Mouse (Mus musculus) stomach, postnatal 0 days (tissue): ENCODE measurements around the gene Camkk2. TPM values are rescaled to one million over a fixed set of nuclear protein-coding genes. Genes with fewer than 3 reads are reported as not detected.
A peak's percentile ranks its signal among the peaks of the same experiment; 100 is the strongest.

Experiments used
- ATAC-seq: fragments of 200-750 bp; cut with Nextera tagmentation; 2 replicates; pipeline ENCODE4 v1.8.0; 2017; ENCODE audit not compliant: low FRiP score, low TSS enrichment
- DNase-seq: peaks from one replicate; pipeline ENCODE4 v3.0.0-alpha.2; 2016; ENCODE audit warnings: low spot score
- H3K27ac ChIP-seq: fragments of 300-500 bp; sonication (generic); replicated peaks from 2 replicates; pipeline ENCODE4 v1.5.1; 2014; ENCODE audit warnings: mild to moderate bottlenecking, control low read depth
- H3K27me3 ChIP-seq: fragments of 300-500 bp; sonication (generic); 2 replicates; pipeline ENCODE4 v1.6.1; 2014; ENCODE audit warnings: low read length; ENCODE audit not compliant: control insufficient read depth, insufficient read depth
- H3K36me3 ChIP-seq: fragments of 300-500 bp; sonication (generic); 2 replicates; pipeline ENCODE4 v1.6.1; 2014; ENCODE audit warnings: low read length, mixed read lengths; ENCODE audit not compliant: control insufficient read depth, insufficient read depth
- H3K4me1 ChIP-seq: fragments of 300-500 bp; sonication (generic); replicated peaks from 2 replicates; pipeline ENCODE4 v1.6.1; 2014; ENCODE audit warnings: antibody characterized with exemption; ENCODE audit not compliant: control insufficient read depth, insufficient read depth
- H3K4me2 ChIP-seq: fragments of 300-500 bp; sonication (generic); replicated peaks from 2 replicates; pipeline ENCODE4 v1.6.1; 2014; ENCODE audit warnings: low read depth, mild to moderate bottlenecking, control low read depth, moderate library complexity
- H3K4me3 ChIP-seq: fragments of 300-500 bp; sonication (generic); 2 replicates; pipeline ENCODE4 v1.5.1; 2014; ENCODE audit warnings: low read depth, low read length, control low read depth
- H3K9ac ChIP-seq: fragments of 300-500 bp; sonication (generic); 2 replicates; pipeline ENCODE4 v1.6.1; 2014; ENCODE audit warnings: mild to moderate bottlenecking, low read length, control low read depth, mixed read lengths
- H3K9me3 ChIP-seq: fragments of 300-500 bp; sonication (generic); 2 replicates; pipeline ENCODE4 v1.6.1; 2016; ENCODE audit warnings: low read length; ENCODE audit not compliant: control insufficient read depth
- CTCF ChIP-seq: IDR thresholded peaks from 2 replicates; pipeline ENCODE4 v1.5.1; 2016; ENCODE audit warnings: antibody characterized with exemption, low read depth, mild to moderate bottlenecking, moderate library complexity
- EP300 ChIP-seq: optimal IDR thresholded peaks from 2 replicates; pipeline ENCODE3; 2016; ENCODE audit warnings: antibody characterized with exemption
- WGBS: fragments of 180-500 bp; shearing (Covaris S2); extraction: QIAGEN DNeasy Blood & Tissue Kit; methylation state at CpG from one replicate; pipeline ENCODE4 v1.1.7; 2014; 5-methylcytosine and 5-hydroxymethylcytosine counted together
- polyA plus RNA-seq: library from polyadenylated mRNA; unstranded; fragments of >200 nt; fragmentation: Nextera tagmentation; extraction: Ambion mirVana; gene quantifications from 2 replicates; pipeline ENCODE4 v1.2.1, GENCODE M21; 2015

The Camkk2 gene
- polyA plus RNA-seq, 1 experiment from 2014 or later, result 16.6 TPM

GRCm38 (mm10) chr5:122715723-122716122, 63.5 kb downstream of the Camkk2 start:
- Histone ChIP-seq H3K36me3 (no peaks in the 10 kb centered on the region), H3K27me3 (no peaks in the 10 kb centered on the region), H3K4me2 (no peak overlapping the region), H3K27ac (no peak overlapping the region), H3K9ac (no peak overlapping the region), H3K9me3 (no peaks in the 10 kb centered on the region), H3K4me1 (no peaks in the 10 kb centered on the region), H3K4me3 (no peak overlapping the region)
- ATAC-seq (no peak), DNase-seq (no peak)
- 85% methylated on average over 1 of the region's 1 CpGs for WGBS
- TF ChIP-seq EP300 (no peak), CTCF (no peak)

- no peak for ATAC-seq
- H3K27ac ChIP-seq, result no peak overlapping the region
- H3K9me3 ChIP-seq, result no peaks in the 10 kb centered on the region
- H3K9ac ChIP-seq, result no peak overlapping the region
- TF ChIP-seq CTCF (no peak), EP300 (no peak)
- DNase-seq, result no peak
- WGBS, result 83% methylated on average over 6 of the region's 6 CpGs
- H3K27me3 ChIP-seq, result no peaks in the 10 kb centered on the region
- no peak overlapping the region for H3K4me3 ChIP-seq
- no peak overlapping the region for H3K4me2 ChIP-seq
- no peaks in the 10 kb centered on the region for H3K36me3 ChIP-seq
- peaks cover 3% of the 10 kb centered on the region; the same call in 1 of the 2 replicates for H3K4me1 ChIP-seq
Observed at GRCm38 (mm10) chr5:122708819-122709218, 70.4 kb downstream of the Camkk2 start.

GRCm38 (mm10) chr5:122707276-122708181, 71.7 kb downstream of the Camkk2 start, which contains the start of gene P2rx4:
TSS of gene P2rx4 (plus strand) at chr5:122707544.
- peak; percentile 43; the same call in 1 of the 2 replicates for TF ChIP-seq CTCF
- no peak for TF ChIP-seq EP300
- DNase-seq, result peak; percentile 84
- Histone ChIP-seq H3K4me2 (peak within 1 kb of the TSS; percentile 91), H3K27me3 (no peaks in the 10 kb centered on the region), H3K4me1 (peaks cover 3% of the 10 kb centered on the region; the same call in 1 of the 2 replicates), H3K36me3 (no peaks in the 10 kb centered on the region), H3K4me3 (peak within 1 kb of the TSS; percentile 70), H3K9me3 (no peaks in the 10 kb centered on the region), H3K9ac (peak within 1 kb of the TSS; percentile 77), H3K27ac (peak within 1 kb of the TSS; percentile 89)
- under 1% methylated on average over 65 of the region's 66 CpGs for WGBS
- peak; percentile 88 for ATAC-seq

- Histone ChIP-seq H3K27ac (peak overlapping the region; percentile 89), H3K9ac (peak overlapping the region; percentile 77), H3K4me1 (peaks cover 3% of the 10 kb centered on the region; the same call in 1 of the 2 replicates), H3K4me2 (peak overlapping the region; percentile 91), H3K9me3 (no peaks in the 10 kb centered on the region), H3K27me3 (no peaks in the 10 kb centered on the region), H3K4me3 (peak overlapping the region; percentile 70), H3K36me3 (no peaks in the 10 kb centered on the region)
- WGBS, result 37% methylated on average over 5 of the region's 5 CpGs
- ATAC-seq, result peak; percentile 30
- DNase-seq, result no peak
- no peak for TF ChIP-seq EP300
- no peak for TF ChIP-seq CTCF
Observed at GRCm38 (mm10) chr5:122706917-122707275, 72.3 kb downstream of the Camkk2 start.

GRCm38 (mm10) chr5:122705174-122705573, 74.0 kb downstream of the Camkk2 start:
- 79% methylated on average over 3 of the region's 3 CpGs for WGBS
- ATAC-seq, result no peak
- Histone ChIP-seq H3K9me3 (no peaks in the 10 kb centered on the region), H3K9ac (no peak overlapping the region), H3K4me3 (no peak overlapping the region), H3K27me3 (no peaks in the 10 kb centered on the region), H3K27ac (no peak overlapping the region), H3K36me3 (no peaks in the 10 kb centered on the region), H3K4me1 (peaks cover 3% of the 10 kb centered on the region; the same call in 1 of the 2 replicates), H3K4me2 (no peak overlapping the region)
- TF ChIP-seq EP300 (no peak), CTCF (no peak)
- no peak for DNase-seq

- Histone ChIP-seq H3K4me3 (no peak overlapping the region), H3K9ac (no peak overlapping the region), H3K36me3 (no peaks in the 10 kb centered on the region), H3K27ac (no peak overlapping the region), H3K4me1 (peaks cover 3% of the 10 kb centered on the region; the same call in 1 of the 2 replicates), H3K27me3 (no peaks in the 10 kb centered on the region), H3K4me2 (no peak overlapping the region), H3K9me3 (no peaks in the 10 kb centered on the region)
- 71% methylated on average over 4 of the region's 4 CpGs for WGBS
- ATAC-seq (no peak), DNase-seq (no peak)
- no peak for TF ChIP-seq EP300
- no peak for TF ChIP-seq CTCF
Observed at GRCm38 (mm10) chr5:122704571-122704970, 74.6 kb downstream of the Camkk2 start.
